Mouse (Mus musculus) adrenal gland, postnatal 14 days (tissue): Measurements from ENCODE around the gene Snx27. TPM values are rescaled to one million over a fixed set of nuclear protein-coding genes. Genes with fewer than 3 reads are reported as not detected.

Experiments used
- DNase-seq: peaks from one replicate; pipeline ENCODE4 v3.0.0; 2021; ENCODE audit warnings: mixed read lengths
- total RNA-seq: library from RNA; stranded (reverse); gene quantifications from 2 replicates; pipeline ENCODE4 v1.2.3, GENCODE M21; 2021

Snx27 gene
- total RNA-seq, 1 experiment from 2014 or later = 35.7 TPM

DNA sequence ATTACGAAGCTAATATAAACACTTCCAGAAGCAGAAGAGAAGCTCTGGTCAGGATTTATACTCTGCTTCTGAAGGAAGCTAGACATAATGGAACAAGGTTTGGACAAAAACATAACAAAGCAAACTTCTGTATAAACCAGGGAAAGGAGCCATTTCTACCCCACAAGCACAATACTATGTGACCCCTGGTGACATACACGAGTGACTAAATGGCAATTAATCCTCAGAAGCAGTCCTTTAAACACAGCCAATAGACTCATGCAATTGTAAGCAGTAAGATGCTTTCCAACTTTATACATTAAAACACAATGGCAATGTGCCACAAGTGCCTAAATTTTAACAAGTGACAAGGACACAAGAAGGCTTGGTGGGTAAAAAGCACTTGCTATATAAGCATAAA, 15.3 kb downstream of the Snx27 start:
- no peak for DNase-seq

GRCm38 (mm10) chr3:94565557-94565956, 17.0 kb downstream of the Snx27 start:
- DNase-seq = no peak

DNA sequence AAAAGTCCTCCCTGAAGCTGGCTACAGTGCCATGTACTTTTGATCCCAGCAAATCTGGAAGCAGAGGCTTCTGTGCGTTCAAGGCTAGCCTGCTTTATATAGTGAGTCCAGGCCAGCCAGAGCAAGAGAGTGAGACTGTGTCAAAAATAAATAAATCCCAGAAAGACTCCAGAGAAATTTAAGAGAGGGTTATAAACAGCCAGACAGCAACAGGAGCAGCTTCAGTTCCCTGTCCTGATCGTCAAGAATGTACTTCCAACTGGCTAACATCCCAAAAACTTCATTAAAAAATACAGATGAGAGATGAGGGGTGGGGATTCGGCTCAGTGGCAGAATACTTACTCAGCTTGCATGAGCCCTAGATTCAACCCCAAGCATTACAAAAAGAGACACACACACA, 17.4 kb downstream of the Snx27 start:
- DNase-seq = no peak

DNA sequence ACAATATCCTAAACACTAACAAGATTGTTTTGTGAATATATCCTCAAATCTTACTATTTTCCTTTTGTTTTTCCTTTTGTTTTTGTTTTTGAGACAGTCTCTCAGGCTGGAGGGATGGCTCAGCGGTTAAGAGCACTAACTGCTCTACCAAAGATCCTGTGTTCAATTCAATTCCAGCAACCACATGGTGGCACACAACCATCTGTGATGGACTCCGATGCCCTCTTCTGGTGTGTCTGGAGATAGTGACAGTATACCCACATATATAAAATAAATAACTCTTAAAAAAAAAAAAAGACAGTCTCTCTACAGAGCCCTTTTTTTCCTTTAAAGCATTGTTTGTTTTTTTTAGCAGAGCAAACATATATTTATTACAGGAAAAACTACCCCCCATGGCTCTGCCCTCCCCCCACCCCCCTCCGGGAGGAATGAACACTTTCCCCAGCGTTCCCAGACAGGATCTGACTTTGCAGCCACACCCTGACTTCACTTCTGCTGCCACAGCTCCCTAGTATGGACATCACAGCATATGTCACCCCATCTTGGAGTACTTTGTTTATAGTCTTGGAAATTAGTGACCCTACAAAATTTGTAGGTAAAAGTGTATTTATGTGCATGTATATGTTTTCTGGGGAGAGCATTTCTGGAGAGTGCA, 18.0 kb downstream of the Snx27 start:
- no peak for DNase-seq

DNA sequence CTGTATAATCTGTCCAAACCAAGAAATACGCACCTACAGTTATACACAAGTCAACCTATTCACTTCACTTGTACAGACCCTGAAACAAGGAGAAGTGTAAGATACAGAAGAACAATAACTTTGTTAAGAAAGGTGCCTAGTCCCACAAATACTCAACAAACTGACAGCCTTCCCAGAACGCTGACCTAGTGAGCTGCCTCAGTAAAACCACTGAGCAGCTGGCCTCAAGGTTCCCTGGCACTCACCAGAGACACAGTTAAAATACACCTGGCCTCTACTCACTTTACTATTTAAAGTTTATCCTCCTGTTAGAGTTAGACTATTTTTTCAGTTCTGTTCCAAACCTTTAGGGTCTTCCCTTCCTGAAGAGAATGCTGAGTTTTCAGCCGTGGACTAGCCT, 19.4 kb downstream of the Snx27 start:
- DNase-seq = no peak

DNA sequence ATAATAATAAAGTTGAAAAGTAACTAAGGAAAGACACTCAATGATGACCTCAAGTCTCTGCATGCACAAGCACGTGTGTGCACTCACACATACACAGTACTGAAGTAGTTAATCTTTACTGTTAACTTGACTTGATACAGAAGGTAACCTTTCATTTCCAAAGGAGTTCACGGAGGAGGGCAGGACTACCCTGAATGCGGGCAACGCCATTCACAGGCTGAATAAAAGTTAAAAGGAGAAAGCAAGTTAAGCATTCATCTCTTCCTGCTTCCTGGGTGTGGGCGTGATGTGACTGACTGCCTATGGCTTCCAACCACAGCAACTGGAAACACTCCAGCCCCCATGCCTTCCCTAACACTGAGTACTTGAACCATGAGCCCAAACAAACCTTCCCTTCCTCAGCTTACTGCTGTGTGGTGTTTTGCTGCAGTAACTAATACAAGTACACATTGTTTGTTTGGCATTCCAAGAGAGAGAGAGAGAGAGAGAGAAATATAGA, 22.5 kb downstream of the Snx27 start:
- no peak for DNase-seq

- DNase-seq = no peak
Observed at GRCm38 (mm10) chr3:94549041-94549440, 33.5 kb downstream of the Snx27 start.

- peak; percentile 5 for DNase-seq
Observed at GRCm38 (mm10) chr3:94537187-94537586, 45.3 kb downstream of the Snx27 start.

DNA sequence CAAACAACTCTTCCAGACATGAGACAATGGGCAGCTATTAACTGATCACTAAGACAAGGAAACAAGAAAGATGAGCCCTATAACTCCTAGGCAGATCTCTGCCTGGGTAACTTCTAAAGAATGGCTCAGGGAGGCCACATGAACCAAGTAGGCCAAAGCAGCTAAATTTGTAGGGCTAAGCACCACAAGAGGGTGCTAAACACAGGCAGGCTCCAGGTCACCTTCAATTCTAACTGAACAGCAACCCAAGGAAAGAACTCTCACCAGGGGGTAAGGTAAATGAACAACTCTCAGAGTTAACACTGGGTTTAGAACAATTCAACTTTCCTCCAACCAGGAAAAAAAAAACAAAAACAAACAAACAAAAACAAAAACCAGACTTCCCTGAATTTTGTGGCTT, 48.5 kb downstream of the Snx27 start:
- peak; percentile 59 for DNase-seq

DNA sequence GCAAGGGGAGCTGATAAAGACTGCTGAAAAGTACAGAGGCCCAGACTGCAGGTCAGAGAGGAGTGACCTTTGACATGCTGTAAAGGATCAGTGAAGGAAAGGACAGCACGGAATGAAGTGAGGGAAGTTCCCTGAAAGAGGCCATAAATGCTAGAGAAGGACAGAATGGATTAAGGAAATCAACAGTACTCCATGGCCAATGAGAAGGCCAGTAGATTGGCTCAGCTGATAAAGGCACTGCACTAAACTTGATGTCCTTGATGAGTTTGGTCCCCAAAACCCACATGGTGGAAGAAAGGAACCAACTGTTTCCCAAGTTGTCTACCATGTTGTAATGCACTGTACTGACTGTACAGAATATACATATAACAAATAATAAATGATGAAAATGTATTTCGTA, 55.8 kb downstream of the Snx27 start:
- DNase-seq = no peak

GRCm38 (mm10) chr3:94506664-94507063, 75.9 kb downstream of the Snx27 start:
- no peak for DNase-seq

DNA sequence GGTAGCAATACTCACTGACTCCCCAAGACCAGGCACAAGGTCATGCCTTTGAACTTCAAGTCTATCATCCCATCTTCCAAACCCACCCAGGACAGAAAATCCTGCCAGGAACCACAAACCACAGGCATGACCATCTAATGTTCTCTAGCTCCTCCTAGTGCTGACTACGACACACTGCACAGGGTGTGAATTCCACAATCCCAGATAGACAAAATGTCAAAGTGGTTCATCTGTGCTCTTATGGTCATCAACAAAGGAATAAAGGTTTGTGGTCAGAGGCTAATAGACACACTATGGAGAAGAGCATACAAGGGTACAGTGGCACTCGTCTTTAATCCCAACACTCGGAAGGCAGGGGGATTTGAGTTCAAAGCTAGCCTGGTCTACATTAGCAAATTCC, 80.3 kb downstream of the Snx27 start:
- DNase-seq = no peak

DNA sequence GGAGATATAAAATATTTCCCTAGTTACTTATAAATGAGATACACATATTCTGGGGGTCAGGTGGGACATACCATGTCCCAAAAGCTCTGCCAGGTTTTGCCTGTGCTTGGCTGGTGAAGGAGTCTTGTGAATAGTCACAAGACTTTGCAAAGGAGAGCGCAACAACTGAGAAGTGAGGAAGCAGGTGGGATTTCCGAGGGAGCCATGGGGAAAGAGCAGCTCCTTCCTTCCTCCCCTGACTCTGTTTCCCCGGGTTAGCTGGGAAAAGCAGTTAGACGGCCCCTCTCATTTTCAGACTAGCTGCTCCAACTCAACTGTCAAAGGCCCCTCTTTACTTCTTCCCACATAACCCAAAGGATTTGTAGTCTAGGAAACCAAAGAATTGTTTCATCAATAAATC, 85.4 kb downstream of the Snx27 start:
- no peak for DNase-seq

DNA sequence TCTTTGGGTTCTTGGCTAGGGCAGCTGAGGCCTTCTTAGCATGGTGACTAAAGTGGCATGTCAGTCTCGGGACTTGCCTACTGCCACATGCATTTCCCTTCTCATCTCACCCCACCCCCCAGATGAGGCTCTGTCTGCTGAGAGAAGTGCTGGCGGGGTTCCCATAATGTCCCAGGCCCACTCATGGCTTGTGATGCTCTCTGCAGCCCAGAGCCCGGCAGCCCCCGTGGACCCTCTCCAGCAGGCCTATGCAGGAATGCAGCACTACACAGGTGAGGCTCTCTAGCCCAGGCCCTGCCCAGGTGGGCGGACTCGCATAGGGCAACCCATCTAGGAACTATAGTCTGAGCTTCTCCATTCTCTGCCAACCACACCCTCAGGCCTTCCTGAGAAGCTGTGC, 94.9 kb downstream of the Snx27 start:
- no peak for DNase-seq

DNA sequence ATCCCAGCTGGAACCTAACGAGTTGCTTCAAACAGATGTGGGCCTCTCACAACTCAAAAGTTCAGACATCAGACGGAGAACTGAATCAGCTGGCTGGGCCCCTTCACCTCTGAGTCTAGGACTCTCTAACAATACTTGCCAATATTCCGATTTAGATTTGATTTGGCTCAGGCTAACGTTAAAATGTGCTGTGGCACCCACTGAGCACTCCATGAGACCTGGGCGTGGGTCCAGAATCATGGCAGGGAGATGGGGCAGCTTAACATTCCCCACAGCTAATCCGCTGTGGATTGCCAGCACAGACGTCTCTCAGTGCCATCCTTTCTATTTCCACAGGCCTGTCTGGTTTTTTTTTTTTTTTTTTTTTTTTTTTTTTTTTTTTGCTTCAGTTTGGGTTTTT, 96.6 kb downstream of the Snx27 start:
- DNase-seq = no peak

GRCm38 (mm10) chr3:94483790-94484439, 98.6 kb downstream of the Snx27 start:
- peak; percentile 81 for DNase-seq

DNA sequence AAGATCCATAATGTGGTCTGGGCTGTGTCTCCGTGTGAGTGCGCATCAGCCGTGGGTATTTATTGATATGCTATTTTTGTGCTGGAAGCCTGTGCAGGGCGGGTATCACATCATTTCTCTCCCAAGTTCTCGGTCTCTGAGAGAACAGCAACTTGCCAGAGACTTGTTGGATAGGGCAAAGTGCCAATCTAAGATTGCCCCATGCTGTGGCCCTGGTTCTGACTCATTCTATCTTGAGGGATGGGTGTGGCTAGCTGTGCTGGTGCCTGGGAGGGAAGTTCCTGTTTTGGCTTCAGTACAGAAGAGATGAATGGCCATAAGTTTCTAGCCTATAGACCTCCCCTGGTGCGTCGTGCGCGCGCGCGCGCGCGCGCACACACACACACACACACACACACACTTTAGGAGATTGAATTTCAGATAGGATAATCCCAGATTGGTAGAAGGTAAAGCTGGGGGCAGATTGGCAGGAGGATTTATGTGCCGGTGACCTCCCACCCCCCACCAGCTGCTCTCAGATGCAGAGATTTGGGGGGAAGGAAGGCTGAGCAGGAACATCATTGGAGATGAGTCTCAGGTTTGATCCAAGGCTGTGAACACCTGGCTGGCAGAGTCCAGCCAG, 99.6 kb downstream of the Snx27 start:
- peak; percentile 62 for DNase-seq

DNA sequence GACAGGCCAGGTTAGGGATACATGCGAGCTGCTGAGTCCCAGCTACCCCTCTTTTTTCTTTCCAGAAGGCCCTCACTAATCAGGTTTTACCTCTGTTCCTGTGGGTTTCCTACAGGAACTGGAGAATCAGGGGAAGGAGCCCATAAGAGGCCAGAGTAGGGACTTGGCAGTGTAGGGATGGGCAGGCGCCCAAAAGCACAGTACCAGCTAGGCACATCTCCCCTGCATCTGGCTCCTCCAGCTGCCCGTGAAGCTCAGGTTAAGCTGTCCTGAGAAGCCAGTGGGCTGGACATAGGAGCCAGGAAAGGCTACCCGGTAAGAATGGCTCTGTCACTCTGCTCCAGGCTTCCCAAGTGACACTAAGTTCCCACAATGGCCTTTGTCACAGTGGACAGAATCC, 101.1 kb downstream of the Snx27 start:
- DNase-seq = no peak

DNA sequence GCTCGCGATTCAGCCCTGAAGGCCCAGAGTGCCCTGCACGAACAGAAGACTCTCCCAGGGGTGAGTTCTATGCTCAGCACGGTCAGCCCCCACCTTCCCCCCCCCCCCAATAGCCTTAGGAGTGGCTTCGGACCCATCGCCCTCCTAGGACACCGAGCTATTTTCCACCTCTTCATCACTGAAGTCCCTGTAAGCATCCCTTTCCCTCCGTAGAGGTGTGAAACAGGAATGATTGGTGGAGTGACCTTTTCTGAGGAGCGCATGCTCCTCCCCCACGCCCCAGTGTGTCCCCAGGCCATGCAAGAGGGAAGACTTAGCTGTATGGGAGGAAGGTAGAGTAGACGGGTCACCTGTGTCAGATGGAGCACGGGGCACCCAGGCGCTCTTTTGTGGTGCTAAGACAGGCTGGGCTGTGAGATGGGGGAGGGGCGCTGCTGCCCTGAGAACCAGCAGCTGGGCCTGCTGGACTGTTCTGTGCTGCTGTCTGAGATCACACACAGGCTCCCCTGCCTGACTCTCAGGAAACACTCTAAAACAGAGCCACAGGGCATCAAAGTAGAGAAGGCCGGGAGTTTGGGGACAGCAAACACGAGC, 102.1 kb downstream of the Snx27 start, which contains the start of gene Riiad1:
TSS of gene Riiad1 (minus strand) at position 51 of the 594 bp plus-strand sequence.
- no peak for DNase-seq

DNA sequence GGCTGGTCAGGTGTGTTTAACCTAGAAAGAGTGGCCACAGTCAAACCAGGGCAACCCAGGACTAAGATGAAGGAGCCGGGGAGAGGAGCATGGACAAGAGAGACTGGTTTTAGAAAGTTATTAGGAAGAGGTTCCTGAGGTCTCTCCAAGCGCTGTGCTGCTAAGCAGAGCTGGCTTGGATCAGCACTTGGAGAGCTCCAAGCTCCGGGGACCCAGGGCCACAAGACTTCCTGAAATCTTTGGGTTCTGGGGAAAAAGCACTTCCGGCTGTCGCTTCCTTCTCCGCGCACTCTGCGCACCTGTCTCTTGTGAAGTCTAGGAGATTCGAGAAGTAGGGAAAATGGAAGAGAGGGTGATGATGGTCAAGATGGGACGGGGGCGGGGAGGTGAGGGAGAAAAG, 103.0 kb downstream of the Snx27 start:
- DNase-seq = peak; percentile 67

- DNase-seq = no peak
Observed at GRCm38 (mm10) chr3:94478591-94479169, 103.8 kb downstream of the Snx27 start.

DNA sequence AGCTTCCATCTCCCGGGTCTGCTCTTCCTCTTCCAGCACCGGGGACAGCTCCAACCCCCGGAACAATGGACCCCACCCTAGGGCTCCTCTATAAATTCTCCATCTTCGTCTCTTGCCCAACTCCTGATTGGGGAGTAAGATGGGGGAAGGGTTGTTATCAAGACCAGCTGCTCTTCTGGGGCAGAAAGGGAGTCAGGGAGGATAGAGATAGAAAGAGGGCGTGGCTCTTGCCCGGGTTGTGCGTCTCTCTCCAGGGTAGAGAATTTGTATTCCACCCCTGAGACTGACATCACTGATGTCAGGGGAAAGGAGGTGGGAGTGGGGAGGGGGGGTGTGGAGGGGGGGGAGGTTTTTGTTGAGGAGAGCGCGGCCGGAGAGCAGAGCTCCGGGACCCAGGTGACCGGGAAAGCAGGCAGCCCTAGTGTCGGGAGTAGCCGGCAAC, 104.5 kb downstream of the Snx27 start, which contains the start of gene Celf3:
TSS of gene Celf3 (plus strand) at position 315 of the 442 bp plus-strand sequence.
- peak; percentile 52 for DNase-seq

GRCm38 (mm10) chr3:94477444-94477843, 105.1 kb downstream of the Snx27 start:
- no peak for DNase-seq
